In genomic region chr7:122371947-122372346, GRCm38 (mm10) we compare ENCODE assay signal across 21 mouse cellular contexts.
"Had no signal": no experiment of that assay in that cellular context is flagged by ENCODE, and none has a peak within 500 bp of the region (broad histone marks: within the 10 kb centered on the region; RNA-seq: fewer than 3 reads in every experiment).

No protein-coding gene starts in this region.

- H3K4me1 ChIP-seq: liver, embryonic 15.5 days; lung, embryonic 15.5 days; midbrain, embryonic 13.5 days; neural tube, embryonic 13.5 days; neural tube, embryonic 15.5 days; stomach, embryonic 15.5 days had no signal

- H3K4me3 ChIP-seq: liver, embryonic 15.5 days; lung, embryonic 15.5 days; megakaryocyte, embryonic 14.5 days; midbrain, embryonic 13.5 days; midbrain, embryonic 15.5 days; neural tube, embryonic 13.5 days; neural tube, embryonic 15.5 days; stomach, embryonic 15.5 days had no signal

- H3K4me2 ChIP-seq: liver, embryonic 15.5 days; lung, embryonic 15.5 days; midbrain, embryonic 13.5 days; midbrain, embryonic 15.5 days; neural tube, embryonic 13.5 days; neural tube, embryonic 15.5 days; stomach, embryonic 15.5 days had no signal

- ATAC-seq: liver, postnatal 0 days; lung, postnatal 0 days; midbrain, embryonic 13.5 days; midbrain, embryonic 15.5 days had no signal

- H3K27me3 ChIP-seq: liver, embryonic 15.5 days; lung, embryonic 15.5 days; midbrain, embryonic 13.5 days; midbrain, embryonic 15.5 days; neural tube, embryonic 13.5 days; neural tube, embryonic 15.5 days; stomach, embryonic 15.5 days had no signal

- H3K9me3 ChIP-seq: liver, embryonic 15.5 days; lung, embryonic 15.5 days; midbrain, embryonic 13.5 days; midbrain, embryonic 15.5 days; neural tube, embryonic 13.5 days; neural tube, embryonic 15.5 days; stomach, embryonic 15.5 days had no signal

- DNase-seq: liver, postnatal 0 days; lung, adult 2 months; lung, postnatal 14 days; lung, postnatal 36 days; retina, postnatal 1 day; right cerebral cortex, adult 18-20 months; right cerebral cortex, postnatal 25 days; thymus, adult 2 months; thymus, postnatal 25 days; thymus, postnatal 4 days had no signal

- H3K27ac ChIP-seq: liver, embryonic 15.5 days; lung, embryonic 15.5 days; macrophage; midbrain, embryonic 13.5 days; midbrain, embryonic 15.5 days; neural tube, embryonic 13.5 days; neural tube, embryonic 15.5 days; stomach, embryonic 15.5 days; stomach, postnatal 0 days had no signal

- H3K9ac ChIP-seq: liver, embryonic 15.5 days; liver, postnatal 0 days; lung, embryonic 15.5 days; midbrain, embryonic 13.5 days; midbrain, embryonic 15.5 days; neural tube, embryonic 13.5 days; neural tube, embryonic 15.5 days; stomach, embryonic 15.5 days had no signal

- H3K36me3 ChIP-seq: liver, embryonic 15.5 days; lung, embryonic 15.5 days; midbrain, embryonic 13.5 days; midbrain, embryonic 15.5 days; neural tube, embryonic 13.5 days; neural tube, embryonic 15.5 days; stomach, embryonic 15.5 days had no signal
